Mouse (Mus musculus): Measurements from ENCODE around the gene Gpr160.

Gpr160 gene

DNA sequence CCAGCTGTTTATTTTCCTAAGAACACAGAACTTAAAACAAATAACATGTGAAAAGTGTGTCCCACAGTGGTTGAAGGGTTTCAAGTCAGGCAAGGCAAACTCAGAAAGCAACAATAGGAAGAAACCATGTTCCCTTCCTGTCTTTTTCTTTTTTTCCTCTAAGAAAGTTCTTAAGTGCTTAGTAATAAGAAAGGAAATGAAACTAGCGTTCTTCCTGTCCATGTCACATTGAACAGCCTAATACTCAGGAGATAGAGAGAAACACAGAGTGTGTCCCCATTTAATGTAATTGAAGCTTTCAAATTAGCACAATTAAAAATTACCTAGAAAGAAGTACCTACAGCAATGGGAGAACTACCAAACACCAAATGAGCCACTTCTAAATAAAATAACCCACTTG, 48.9 kb downstream of the Gpr160 start:
- DNase-seq: no peak

DNA sequence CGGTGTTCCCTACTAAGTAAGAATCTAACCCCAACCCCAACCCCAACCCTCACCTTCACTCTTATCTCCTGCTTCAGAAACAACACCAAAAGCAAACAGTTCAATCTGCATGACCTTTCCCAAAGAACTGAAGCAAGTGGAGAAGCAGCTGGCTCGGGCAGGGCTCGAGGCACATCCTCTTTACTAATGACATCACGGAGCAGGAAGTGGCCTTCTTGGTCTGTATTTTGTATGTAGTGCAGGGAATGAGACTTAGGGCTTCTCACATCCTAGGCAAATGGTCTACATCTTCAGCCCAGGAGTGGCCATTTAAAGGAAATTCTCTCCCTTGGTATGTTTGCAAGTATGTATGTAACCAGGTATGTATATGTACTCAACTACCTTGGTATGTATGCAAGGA, 61.4 kb downstream of the Gpr160 start:
- DNase-seq: no peak

GRCm38 (mm10) chr3:30927664-30928063, 71.9 kb downstream of the Gpr160 start:
- DNase-seq: no peak

DNA sequence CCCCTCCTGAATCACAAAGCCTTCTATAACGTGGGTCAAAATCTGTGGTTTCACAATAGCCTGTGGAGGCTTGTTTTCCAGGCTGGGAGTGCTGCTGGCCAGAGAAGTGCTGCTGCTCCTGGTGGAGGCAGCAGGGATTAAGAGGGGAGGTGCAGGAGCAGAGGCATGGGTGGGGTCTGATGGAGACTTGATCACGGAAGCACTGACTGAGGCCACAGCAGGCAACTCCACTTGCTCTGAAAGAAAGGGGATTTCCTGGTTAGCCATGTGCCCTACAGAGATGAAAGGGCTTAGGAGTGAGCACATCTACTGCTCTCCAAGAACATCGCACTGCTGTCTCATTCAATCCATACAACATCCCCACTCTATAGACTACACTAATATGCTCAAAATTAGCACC, 74.1 kb downstream of the Gpr160 start:
- no peak for DNase-seq

DNA sequence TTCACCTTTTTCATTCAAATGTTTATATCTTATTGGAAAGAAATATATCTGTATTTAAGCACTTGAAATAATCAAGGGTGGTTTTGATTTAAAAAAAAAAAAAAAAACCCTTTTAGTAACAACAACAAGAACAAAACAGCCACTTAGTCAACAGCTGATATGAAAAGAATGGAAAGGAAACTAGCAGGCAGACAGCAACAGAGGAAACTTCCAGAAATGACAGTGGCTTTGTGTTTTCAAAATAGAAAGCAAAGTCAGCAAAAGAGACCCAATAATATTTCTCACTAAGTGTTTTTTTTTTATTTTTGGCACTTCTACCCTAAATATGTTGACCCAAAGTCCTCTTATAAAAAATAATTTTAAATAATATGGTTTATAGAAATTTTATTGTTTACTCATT, 78.6 kb downstream of the Gpr160 start:
- DNase-seq: no peak
